Mouse (Mus musculus): ENCODE data around the gene Klrb1.

DNA sequence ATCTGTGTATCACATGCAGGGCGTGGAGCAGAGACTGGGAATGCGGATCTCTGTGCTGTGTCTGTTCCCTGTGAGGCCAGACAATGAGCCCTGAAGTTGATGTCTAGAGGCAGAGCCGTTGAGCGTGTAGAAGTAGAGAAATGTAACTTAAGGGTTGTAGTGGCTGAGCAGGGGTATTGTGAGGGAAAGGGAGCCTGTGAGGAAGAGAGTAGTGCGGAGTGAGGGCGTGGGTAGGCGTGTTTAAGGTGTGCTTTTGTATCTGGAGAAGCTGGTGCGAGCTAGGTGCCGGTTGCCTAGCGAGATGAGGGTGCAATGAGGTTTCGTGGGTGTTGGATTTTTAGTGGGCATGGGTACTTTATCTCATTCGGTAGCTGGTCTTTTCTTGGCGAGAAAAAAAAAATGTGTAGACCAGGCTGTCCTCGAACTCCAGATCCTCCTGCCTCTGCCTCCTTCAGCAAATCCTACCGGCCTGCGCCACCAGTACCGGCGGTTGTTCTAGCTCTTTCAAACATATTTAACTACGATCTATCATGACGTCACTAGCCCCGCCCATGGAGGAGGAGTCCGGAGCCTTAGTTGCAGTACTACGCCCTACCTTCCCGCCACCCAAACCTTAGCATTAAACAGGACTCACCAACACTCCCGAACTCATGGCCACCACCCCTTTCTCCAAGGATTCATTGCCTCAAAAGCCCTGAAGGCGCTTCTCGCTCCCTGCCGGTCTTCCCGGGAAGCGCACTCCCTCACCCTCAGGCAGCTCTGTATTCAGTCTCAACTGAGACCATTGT, 41.1 kb upstream of the Klrb1 start:
- TF ChIP-seq POLR2A (IDR thresholded peaks at IDR 0.05; ENCODE audit: low read depth, low read length) (peak; percentile 35; the same call in 1 of the 2 replicates), ZMIZ1 (IDR thresholded peaks at IDR 0.05; ENCODE audit: low read depth, low read length) (no peak), GABPA (IDR thresholded peaks at IDR 0.05; ENCODE audit: insufficient replicate concordance, low read depth, low read length) (no peak), MAFK (IDR thresholded peaks at IDR 0.05; ENCODE audit: insufficient replicate concordance, low read length) (peak; percentile 95), CTCF (conservative IDR thresholded peaks at IDR 0.05 in 1 of 2, IDR thresholded peaks at IDR 0.05 in 1 of 2; ENCODE audit: low read depth in 2 of 2, low read length in 2 of 2) (peak in 1 of 2 experiments; percentile 39; a peak in 2 of 4 replicates), EP300 (IDR thresholded peaks at IDR 0.05; ENCODE audit: low read length) (no peak), MYC (IDR thresholded peaks at IDR 0.05; ENCODE audit: low read depth, low read length) (0 out of 2 replicates have a peak, but pooled peaks have one; percentile 13)

Data from CH12.LX (cell line).